Mouse (Mus musculus) cerebellum, adult 11 months (tissue): ENCODE results near the gene Brms1.
A peak's percentile ranks its signal among the peaks of the same experiment; 100 is the strongest.
"Not testable (repeated sequence)": the region's sequence is repeated elsewhere in the genome, so short reads cannot be mapped to it uniquely, and the experiment has no call there.

Source experiments
- DNase-seq: peaks from one replicate; pipeline ENCODE4 v3.0.0; 2022

Brms1 gene

DNA sequence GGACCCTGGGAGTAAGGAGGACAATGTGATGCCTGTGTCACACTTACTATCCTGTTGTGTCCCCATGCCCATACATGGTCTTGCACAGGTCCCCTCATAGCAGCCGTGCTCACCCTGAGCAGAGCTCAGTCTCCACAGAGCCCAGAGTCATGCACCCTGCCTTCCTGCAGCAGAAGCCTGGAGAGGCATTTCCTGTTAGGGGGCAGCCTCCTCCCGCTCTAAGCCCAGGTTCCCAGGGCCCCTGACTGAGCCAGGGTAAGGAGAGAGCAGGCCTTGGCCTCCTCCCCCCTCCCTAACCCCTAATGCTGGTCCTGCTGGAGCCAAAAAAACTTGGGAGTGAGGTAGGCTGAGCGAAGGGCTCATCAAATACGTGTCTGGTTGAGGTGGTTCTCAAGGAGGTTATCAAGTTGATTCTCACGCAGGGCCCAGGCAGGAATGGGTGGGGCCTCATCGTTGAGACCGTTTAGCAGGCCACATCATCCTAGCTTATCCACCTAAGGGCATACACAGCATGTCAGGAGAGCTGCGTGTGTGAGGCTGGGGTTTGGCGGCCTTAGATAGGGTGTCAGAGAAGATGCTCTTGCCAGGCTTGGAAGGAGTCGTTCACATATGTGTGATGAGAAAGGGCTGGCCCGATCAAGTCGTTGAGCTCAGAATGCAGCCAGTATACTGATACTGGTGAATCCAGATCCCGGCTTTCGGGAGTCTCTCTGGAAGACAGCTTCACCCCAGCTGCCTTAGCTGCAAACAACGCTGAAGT lies 26.1 kb downstream of the Brms1 start:
- no peak for DNase-seq

DNA sequence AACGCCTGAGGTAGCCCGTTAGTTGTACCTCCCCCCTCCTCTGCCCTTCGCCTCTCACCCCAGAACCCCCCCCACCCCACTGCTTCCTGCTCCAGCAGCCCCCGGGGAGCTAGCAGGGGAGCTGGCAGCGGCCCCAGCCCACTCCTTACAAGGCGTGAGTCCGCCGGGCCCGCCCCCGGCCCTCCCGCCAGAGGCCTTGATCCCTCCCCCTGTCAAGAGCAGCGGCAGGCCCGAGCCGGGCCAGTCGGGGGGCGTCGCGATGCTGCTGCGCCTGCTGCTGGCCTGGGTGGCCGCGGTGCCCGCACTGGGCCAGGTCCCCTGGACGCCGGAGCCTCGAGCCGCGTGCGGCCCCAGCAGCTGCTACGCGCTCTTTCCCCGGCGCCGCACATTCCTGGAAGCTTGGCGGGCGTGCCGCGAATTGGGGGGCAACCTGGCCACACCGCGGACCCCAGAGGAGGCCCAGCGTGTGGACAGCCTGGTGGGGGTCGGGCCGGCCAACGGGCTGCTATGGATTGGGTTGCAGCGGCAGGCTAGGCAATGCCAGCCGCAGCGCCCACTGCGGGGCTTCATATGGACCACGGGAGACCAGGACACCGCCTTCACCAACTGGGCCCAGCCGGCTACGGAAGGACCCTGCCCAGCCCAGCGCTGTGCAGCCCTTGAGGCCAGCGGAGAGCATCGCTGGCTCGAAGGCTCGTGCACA lies 26.9 kb downstream of the Brms1 start, which contains the start of gene Cd248:
Gene Cd248 (plus strand): TSS at position 212 of the 703 bp plus-strand sequence.
- DNase-seq, result no peak

DNA sequence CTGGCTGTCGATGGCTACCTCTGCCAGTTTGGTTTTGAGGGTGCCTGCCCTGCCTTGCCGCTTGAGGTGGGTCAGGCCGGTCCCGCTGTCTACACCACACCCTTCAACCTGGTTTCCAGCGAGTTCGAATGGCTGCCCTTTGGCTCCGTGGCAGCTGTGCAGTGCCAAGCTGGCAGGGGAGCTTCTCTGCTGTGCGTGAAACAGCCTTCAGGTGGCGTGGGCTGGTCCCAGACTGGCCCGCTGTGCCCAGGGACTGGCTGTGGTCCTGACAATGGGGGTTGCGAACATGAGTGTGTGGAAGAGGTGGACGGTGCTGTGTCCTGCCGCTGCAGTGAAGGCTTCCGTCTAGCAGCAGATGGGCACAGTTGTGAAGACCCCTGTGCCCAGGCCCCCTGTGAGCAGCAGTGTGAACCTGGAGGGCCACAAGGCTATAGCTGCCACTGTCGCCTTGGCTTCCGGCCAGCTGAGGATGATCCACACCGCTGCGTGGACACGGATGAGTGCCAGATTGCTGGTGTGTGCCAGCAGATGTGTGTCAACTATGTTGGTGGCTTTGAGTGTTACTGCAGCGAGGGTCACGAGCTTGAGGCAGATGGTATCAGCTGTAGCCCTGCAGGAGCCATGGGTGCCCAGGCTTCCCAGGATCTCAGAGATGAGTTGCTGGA lies 27.5 kb downstream of the Brms1 start:
- DNase-seq, result no peak

DNA sequence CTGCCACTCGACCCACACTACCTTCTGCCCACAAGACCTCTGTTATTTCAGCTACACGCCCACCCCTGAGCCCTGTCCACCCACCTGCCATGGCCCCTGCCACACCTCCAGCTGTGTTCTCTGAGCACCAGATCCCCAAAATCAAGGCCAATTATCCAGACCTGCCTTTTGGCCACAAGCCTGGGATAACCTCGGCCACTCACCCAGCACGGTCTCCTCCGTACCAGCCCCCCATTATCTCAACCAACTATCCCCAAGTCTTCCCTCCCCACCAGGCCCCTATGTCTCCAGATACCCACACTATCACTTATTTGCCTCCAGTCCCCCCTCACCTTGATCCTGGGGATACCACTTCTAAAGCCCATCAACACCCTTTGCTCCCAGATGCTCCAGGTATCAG lies 28.3 kb downstream of the Brms1 start:
- no peak for DNase-seq

DNA sequence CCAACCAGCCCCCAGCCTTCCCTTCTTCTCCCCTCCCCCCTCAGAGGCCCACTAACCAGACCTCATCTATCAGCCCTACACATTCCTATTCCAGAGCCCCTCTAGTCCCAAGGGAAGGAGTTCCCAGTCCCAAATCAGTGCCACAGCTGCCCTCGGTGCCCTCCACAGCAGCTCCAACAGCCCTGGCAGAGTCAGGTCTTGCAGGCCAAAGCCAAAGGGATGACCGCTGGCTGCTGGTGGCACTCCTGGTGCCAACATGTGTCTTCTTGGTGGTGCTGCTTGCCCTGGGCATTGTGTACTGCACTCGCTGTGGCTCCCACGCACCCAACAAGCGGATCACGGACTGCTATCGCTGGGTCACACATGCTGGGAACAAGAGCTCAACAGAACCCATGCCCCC lies 28.8 kb downstream of the Brms1 start:
- no peak for DNase-seq

DNA sequence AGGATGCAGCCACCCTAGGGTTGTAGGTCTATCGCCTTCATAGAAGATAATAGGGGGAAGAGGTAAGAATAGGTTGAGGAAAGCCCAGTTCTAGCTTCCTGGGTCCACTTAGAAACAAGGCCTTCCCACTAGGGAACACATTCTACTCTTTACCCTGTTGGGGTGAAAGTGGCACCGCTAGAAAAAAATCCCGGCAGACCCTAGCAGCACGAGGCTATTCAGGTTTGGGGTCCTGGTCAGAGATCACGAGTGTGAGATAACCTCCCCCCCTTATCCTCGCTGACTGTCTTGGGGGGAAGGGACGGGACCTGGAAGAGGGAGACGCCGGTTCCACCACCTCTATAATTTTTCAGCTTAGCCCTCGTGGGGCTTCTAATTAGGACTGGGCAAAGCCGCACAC lies 29.9 kb downstream of the Brms1 start:
- no peak for DNase-seq

DNA sequence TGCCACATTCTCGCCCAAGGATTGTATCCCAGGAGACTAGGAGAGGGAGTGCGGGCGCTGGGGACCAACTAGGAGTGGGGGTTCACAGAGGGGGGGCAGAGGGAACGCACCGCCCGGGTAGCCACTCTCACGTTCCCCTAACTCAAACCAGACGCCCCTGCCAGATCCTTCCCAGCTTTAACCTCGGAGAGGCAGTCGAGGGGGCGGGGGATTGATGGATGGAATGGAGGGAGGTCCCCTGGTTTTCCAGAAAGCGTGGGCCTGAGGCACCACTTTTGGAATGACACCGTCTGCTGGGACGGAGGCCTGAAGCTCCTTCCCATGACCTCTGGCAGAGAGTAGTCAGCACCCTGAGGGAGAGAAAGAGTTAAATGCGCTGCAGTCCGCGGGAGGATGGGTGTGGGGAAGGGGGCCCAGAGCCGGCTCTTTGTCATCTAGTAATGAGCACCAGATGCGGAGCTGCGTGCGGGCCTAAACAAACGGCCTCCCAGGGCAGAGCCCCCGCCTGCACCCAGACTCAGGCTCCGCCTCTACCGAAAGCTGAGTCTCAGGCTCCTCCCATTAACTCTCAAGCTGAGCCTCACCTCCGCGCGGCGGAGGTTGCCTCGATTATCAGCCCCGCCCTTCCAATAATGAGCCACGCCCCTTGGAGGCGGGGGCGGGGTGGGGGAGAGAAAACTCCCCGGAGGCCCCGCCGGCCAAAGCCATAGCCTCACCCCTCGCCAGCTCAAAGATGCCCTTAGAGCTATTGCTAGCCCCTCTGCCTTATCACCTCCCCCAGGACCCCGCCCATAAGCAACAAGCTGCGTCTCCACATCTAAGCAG lies 30.6 kb downstream of the Brms1 start:
- no peak for DNase-seq

DNA sequence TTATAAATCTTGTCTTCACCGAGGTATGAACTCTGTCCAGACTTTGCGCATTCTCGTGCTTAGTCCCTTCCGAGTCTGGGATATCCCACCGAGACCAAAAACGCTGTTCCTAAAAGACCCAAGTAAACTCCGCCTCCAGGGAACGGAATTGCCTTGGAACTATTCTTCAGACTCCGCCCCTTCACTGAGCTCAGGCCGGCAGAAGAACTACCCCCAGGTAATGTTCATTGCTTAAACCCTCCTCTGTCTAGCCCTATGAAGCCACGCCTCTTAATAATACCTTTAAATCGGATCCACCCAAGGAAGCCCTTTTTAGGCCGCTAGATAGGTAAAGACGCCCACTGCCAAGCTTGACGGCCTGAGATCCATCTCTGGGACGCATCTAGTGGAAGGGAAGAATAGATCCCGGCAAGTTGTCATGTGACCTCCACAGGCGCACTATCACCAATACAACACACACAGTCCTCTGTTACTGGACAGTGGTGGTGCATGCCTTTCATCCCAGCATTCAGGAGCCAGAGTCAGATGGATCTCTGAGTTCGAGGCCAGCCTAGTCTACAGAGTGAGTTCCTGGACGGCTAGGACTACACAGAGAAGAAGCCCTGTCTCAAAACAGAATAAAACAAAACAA lies 31.4 kb downstream of the Brms1 start:
- DNase-seq, result no peak

DNA sequence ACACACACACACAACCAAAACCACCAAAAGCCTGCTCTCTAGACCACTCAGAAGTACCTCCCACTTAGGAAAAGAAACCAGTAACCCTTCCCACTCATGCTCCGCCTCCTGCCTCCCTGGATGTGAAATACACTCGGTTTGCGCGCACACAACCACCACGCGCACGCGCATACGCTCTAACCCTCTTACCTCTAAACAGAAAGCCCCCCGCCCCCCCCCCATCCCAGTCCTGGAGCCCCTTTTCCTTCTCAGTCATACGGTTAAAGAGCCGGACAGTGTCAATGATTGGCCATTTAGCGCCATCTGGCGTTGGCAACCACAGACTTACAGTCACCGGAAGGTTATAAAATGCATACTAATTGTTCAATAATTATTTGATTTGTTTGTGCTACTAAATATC lies 31.9 kb downstream of the Brms1 start:
- no peak for DNase-seq

DNA sequence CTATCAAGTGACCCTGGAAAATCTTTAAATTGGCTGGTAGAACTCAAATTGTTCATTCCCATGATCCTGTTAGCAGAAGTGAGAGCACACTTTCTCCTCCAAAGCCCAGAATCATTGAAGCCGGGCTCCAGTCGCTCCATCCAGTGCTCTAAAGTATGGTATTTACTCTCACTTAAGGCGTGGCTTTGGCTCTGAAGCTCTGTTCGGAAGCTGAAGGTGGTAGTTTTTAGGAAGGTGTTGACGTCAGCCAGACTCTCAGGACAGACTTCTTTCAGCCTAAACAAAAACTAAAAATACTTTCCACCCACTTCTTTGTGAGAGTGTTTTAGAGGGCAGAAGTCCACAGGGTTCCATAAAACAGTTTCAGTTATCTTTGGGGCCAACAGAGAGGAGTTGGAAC lies 32.4 kb downstream of the Brms1 start:
- no peak for DNase-seq

DNA sequence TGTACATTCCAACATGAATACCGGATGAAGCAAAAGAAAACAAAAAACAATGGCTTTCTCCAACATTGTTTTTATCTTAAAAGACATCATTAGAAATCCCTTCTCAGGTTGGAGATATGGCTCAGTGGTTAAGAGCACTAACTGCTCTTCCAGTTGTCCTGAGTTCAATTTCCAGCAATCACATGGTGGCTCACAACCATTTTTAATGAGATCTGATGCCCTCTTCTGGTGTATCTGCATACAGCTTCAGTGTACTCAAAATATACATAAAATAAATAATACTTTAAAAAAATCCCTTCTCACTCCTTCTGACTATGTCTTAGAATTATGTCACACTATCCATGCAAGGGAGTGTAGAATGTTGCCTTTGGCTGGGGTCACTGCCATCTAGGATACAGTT lies 38.1 kb downstream of the Brms1 start:
- DNase-seq, result no peak

DNA sequence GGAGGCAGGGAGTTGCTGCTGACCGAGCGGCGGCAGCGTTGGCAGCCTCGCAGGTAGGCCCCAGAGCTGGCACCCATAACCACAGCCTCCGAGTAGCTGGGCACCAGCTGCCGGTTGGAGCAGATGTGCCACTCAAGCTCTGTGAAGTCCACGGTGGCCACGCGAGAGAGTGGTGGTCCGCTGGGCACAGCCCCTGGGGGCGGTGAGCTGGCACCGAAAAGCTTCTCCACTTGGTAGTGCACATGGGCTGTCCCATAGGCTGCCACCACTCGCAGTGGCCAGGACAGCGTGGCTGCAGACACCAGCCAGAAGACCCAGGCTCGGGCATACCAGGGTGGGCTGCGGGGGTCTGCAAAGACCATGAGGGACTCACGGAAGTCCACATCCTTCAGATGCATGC lies 40.9 kb downstream of the Brms1 start:
- no peak for DNase-seq

DNA sequence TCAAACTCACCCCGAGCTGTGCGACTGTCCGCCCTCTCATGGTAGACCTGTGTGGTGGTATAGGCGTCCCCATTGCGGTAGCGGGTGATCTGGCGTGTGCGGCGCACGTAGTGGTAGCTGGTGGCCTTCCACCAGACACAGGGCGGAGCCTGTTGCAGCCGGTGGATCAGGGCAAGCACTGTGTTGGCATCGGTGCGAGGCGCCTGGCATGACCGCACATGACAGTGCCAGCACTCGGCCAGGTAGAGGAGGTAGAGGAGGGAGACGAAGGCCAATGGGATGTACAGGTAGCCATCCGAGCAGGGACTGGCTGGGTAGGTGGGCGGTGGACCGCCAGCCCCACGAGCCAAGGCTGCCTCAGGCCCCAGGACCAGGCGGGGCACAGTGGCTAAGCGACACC lies 41.4 kb downstream of the Brms1 start:
- no peak for DNase-seq

DNA sequence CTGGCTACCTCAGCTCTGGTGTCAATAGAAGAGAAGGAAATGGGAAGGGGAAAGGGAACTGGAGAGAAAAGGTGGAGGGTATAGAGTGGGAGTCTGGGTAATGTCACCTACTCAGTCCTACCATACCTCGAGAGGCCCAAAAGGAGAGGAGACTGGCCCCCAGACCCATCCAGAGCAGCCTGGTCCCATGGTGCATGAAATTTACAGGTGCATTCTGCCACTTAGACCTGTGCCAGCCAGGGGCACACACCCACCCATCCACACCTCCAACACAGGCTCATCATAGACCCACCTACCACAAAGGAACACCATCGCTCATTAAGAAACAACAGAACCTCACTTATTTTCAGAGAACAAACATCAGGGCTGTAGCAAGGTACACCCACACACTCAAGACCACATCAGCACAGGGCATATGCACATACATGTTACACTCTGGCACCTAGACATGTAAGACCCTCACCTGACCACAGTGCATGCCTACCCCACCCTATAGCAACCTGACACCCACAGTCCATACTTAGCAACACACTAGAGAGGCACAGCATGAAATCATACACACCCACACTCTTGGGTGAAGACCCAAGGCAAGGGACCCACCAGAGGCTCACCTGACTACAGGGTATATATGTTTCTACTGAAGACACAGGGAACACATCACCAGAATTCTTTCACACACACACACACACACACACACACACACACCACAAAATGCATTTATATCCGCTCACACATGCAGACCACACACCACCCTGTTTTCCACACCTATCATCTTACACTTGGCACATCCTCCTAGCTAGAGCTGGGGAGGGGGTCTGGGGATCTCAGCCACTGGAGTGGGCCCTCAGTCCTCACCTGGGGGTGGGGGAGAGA lies 43.0 kb downstream of the Brms1 start:
- DNase-seq, result no peak

DNA sequence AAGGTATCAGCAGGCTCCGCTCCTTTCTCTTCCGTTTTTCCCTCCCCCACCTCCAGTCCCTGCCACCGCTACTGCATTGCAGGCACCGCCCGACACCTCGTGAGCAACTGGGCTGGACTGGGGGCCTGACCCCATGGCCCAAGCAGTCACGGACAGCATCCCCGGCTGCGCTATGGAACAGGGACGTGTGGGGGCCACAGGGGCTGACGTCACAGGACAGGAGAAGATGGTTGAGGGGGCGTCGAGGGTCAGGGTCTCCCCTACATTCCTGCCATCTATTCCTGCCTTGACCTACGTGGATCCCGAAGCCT lies 43.6 kb downstream of the Brms1 start:
- peak; percentile 62 for DNase-seq

DNA sequence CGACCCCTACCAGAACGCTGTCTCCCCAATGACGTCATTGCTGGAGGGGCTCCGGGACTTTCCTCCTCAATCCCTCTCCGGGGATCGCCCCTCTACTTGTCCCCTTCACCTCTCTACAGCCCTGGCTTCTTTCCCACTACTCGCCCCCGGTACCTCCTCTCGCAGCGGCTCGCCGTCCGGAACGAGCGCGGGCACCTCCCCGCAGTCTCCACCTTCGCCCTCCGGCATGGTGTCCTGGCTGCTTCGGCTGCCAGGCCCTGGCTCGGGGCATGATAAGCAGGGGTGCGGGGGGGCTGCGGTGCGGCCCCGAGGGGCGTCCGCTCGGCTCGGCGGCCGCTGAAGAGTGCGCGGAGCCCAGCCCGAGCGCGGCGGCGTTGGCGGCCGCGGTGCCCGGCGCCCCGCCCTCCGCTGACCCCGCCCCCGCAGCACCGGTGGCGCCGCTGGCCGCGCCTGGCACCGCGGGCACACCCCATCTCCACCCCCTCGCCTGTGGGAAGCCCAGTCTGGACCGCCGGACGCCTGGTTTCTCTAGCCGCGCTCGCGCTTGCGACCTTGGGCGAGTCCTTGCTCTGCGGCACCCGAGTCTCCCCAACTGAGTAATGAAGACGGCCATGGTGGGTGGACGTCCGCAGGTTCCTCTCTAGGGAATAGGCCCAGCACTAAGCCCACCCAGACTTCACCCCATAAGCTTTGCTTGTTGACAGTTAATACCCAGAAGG lies 44.1 kb downstream of the Brms1 start, which contains the start of gene Tmem151a:
Gene Tmem151a (minus strand): TSS at position 387 of the 719 bp plus-strand sequence.
- DNase-seq, result peak; percentile 72

DNA sequence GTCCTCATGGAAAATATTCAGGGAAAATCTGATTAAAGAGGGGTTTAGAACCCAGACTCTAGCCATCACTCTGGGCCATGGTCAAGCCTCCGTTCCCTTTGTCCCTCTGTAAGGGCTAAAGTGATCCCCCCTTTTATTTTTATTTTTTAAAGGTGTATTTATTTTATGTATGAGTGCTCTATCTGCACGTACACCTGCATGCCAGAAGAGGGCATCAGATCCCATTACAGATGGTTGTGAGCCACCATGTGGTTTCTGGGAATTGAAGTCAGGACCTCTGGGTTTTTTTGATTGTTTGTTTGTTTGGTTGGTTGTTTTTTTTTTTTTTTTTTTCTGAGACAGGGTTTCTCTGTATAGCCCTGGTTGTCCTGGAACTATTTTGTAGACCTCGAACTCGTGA lies 45.4 kb downstream of the Brms1 start:
- DNase-seq, result not testable (repeated sequence)

DNA sequence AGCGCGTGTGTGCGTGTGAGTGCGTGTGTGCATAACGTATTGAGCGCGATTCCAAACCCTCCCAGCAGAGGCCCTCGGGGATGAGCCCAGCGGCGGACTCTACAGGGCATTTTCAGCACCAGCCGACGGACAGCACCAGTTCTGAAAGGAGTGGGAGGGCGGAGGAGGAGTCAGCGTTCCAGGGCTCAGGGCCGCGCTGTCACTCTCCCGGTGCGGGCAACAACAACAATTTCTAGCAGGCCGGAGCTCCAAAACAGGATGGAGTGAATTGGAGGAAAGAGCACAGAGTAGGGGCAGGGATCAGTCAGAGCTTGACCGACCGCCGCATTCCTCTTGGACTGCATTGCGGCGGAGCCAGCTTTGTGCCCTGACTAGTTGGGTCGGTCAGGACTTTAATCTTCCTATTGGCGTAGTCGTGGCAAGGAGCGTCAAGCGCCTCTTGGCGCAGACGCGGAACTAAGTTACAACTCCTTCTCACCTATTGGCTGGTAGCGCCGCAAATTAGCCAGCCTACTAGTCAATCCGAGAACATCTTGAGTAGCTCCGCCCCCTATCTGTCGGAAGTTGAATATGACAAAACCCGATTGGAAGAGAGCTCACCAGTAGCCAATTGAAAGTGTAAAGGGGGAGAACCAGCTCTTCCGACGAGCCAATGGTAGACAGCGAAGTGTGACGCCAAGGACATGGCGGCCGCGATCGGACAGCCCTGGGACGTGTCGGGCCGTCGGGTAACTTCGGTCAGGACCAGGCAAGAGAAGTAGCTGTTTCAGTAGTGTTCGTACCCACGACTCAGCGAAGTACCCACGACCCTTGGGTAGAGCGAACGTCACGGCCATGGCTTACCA lies 47.0 kb downstream of the Brms1 start, which contains the start of gene Yif1a:
Gene Yif1a (plus strand): TSS at position 655 of the 845 bp plus-strand sequence.
- DNase-seq, result peak; percentile 93

DNA sequence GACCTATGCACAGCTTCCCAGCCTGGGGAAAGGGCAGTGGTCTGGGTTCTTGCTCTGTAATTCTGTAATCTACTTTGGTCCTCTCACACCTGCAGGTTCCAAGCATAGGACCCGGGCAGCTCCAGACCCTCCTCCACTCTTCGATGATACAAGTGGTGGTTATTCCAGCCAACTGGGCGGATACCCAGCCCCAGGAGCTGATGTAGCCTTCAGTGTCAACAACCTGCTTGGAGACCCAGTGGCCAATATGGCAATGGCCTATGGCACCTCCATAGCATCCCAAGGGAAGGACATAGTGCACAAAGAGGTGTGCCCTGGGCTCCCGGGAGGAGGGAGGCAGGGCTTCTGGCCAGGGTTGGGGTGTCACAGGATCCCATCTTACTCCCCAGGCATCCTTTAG lies 48.2 kb downstream of the Brms1 start:
- DNase-seq, result peak; percentile 32

DNA sequence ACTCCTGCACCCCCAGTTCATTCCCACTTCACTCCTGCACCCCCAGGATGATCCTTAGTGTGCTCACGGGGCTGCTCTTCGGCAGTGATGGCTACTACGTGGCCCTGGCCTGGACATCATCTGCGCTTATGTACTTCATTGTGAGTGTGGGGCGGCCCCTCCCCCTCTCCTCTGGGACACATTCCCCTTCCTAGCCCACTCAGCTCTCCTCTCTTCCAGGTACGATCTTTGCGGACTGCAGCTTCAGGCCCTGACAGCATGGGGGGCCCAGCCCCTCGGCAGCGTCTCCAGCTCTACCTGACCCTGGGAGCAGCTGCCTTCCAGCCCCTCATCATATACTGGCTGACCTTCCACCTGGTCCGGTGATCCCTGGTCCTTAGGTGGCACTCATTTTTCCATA lies 50.9 kb downstream of the Brms1 start:
- no peak for DNase-seq
